Mouse (Mus musculus) heart, adult 11 months (tissue): ENCODE results near the gene Umodl1.
A peak's percentile ranks its signal among the peaks of the same experiment; 100 is the strongest.

Experiments
- DNase-seq: peaks from one replicate; pipeline ENCODE4 v3.0.0; 2022

Gene Umodl1

DNA sequence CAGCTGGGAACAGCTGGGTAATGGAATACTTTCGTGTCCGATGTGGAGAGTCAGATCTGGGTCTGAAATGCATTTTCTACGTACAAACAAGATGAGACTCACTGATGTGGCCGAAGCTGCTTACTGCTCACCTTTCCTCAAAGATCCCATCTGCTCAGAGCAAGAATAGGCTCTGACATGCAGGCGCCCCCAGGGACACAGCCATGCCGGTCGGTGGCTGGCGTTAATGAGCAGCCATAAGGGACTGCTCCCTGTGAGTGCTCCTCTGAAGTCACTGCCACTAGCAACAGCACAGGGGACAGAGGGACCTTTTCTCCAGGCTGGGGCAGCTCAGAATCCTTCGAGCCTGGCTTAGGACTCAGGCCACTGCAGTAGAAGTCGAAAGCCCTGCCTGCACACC is at the start of gene Umodl1:
Gene Umodl1 (plus strand): TSS at position 301 of the 400 bp plus-strand sequence.
- DNase-seq: no peak

DNA sequence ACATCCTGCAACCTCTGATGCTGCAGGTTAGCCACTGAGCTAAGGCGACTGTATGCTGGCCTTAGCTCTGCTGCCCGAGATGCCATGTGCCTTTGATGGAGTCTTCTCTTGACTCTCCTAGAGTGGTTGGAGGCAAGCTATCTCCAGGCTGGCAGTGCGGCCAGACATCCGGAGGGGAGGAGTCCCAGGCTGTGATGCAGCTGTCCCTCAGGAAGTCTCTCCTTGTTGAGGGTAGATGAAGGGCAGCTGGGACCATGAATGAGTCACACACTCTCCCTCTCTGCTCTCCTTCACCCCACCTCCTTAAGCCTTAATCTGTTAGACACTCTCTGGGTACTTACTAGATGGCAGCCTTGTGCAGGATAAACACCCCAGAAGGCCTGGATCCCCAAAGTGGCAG is 46.9 kb upstream of the Umodl1 start:
- no peak for DNase-seq

DNA sequence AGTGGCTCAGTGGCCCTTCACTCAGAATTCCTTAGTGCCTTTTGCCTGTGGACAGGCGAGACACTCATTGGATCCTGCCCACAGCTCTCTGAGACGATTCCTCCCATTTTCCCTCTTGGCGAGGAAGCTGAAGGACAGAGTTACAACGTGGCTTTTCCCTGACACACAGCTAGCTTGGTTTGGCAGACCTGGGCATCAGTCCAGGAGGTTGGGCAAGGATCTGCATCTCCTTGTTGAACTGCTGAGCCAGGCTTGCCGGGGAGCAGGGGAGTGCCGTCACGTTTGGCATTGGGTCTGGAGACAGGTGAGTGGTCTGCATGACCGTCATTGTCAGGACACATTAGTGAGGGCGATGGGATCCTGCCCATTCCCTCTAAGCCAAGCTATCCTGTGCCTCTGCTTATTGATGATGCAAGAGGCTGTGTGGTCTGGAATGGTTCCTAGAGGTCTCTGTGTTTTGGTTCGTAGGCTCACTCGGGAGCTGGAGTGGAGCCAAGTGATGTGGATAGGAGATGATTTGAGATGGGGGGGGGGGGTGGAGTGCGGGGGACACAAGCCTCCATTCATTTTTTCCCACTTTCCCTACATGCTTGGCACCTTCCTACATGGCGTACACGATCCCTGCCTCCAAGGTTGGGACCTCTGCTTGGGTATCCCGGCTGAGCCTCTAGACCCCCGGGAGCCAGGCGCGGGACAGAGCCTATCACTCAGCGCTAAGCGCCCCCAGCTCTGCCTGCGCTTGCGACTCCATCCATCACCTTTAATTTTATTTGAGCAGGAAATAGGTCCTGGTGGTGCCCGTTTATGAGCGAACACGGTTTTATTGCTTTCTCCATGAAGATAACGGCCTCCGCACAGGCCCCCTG is 43.3 kb upstream of the Umodl1 start:
- no peak for DNase-seq

DNA sequence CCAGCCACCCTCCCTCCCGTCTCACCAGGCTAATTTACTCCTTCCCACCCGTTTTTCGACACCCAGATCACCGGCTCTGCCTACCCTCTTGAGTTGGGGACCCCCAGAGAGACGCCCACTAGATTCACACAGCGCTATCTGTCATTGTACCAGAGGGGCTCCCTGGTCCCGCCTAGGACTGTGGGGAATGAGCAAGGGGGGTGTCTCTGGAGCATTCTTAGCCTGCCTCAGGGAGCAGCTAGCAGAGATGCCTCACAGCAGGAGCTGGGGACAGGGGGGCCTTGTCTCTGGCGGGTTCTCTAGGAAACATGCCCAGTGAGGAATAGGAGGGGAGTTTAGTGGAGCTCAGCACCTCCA is 42.7 kb upstream of the Umodl1 start:
- DNase-seq: no peak

DNA sequence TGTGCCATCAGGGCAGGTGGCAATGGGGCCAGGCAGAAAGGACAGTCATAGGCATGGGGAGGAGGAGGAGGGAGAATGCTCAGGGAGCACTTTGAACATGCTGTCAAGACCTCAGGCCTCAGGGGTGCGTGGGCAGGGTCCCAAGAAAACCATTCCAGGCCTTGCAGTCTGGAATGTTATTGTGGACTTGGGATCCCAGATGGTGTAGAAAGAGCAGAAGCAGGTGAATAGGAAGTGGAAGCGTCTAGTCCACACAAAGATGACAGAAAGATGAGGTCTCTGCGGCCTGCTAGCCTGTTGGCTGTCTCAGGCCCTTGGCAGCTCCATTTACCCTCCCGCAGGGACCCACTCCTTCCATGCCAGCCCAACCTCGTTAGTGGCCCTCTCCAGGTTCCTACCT is 41.9 kb upstream of the Umodl1 start:
- DNase-seq: no peak

DNA sequence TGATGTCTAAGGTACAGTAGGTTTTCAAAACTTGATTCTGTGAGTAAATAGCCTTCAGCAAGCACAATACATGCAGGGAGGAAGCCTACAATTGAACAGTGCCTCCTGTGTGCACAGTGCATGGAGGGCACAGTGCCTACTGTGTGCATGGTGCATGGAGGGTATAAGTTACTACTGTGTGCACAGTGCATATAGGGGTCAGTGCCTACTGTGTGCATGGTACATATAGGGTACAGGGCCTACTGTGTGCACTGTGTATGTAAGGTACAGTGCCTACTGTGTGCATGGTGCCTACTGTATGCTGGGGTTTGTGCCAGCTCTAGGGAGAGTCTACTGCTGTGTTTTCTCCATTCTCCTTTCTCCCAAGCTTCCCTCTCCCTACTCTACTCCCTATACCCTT is 40.2 kb upstream of the Umodl1 start:
- DNase-seq: no peak

DNA sequence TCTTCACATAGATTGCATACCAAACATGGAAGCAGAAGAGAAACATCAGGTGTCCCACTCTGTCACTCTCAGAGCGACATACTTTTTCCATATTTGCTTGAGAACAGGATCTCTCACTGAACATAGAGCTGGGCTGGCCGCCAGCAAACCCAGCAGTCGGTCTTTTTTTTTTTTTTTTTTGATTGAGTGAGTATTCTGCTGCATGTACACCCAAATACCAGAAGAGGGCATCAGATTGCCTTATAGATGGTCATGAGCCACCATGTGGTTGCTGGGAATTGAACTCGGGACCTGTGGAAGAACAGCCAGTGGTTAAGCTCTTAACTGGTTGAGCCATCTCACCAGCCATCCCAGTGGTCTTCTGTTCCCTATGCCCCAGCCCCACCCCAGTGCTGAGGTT is 30.9 kb upstream of the Umodl1 start:
- no peak for DNase-seq

DNA sequence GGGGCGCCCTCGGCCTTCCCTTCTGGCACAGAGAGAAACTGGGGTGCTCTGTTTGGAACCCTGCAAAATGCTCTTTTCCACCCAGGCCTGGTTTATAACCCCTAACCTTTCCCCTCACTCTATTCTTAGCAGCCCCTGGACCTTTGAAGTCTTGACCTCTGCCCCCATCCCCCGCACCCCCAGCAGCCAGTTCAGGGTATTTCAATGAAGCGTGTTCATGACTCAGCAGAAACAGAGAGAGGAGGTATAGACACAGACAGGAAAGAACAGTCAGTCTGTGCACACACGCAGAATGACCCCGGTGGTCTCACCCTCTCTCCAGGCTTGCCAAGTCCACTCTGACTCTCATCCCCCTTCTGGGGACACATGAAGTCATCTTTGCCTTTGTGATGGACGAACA is 23.6 kb upstream of the Umodl1 start:
- DNase-seq: no peak

DNA sequence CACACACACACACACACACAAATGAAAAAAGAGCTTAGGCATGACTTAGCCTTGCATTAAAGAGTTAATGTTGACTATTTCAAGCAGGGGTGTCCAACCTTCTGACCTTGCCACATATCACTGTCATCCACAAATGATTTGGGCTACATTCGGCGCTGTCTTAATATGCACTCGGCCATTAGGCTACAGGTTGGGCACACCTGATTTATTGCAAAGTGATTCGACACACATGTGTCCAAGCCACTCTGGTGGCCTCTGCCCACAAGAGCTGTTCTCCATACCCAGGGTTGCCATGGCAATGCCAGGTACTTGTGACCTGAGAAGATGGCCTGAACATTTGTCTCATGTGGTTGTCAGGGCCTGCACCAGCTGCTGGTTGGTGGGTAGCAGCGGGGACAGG is 21.6 kb upstream of the Umodl1 start:
- DNase-seq: no peak

DNA sequence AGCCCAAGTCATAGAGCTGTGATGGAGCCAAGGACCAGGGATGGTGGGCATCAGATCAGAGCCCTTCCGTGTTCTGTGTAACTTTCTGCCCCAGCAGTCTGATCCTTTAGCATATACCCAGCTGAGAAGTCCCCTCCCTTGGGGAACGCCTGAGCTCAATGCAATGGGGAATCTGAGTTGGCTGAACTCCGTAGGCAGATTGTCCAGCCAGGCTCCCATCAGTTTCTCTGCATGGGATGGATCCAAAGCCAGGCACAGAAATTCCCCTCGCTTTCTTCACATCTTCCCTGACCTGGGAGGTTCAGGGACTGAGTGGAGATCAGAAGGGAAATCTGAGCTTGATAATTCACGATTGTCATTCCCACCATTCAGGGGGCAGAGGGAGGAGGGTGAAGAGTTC is 19.1 kb upstream of the Umodl1 start:
- no peak for DNase-seq

DNA sequence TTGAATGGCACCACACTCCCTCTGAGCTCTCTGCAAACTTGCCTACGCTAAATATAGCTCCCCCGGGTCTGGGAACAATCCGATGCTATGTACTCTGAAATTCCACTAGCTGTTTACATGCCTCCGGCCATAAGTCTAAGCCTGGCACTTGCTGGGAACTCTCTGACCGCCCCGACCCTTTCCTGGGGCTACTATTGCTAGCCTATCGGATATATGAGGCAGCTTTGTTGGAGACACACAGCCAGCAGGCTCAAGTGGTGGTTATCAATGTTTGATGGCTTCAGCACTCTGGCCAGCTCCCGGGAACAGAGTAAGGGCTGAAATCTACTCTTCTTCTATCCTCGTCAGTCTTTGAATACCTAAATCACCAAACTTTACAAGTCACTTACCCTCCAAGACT is 15.9 kb upstream of the Umodl1 start:
- no peak for DNase-seq

DNA sequence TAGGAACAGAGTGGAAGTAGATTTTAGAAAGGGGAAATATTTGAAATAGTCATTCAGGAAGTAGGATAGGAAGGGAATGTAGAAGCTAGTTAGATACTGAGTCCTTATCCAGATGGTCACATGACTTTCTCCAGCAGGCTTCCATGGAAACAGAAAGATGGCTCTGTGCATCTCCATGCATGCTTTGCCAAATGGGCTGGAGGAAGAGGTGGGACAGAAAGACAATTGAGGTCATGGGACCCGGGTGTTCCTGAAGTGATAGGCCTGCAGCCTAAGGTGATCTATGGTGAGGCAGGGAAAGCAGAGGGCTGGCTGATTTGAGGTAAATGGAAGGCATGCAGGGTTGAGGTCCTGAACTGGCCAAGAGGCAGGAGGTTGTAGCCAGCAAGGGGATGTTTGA is 6.1 kb upstream of the Umodl1 start:
- peak; percentile 91 for DNase-seq

DNA sequence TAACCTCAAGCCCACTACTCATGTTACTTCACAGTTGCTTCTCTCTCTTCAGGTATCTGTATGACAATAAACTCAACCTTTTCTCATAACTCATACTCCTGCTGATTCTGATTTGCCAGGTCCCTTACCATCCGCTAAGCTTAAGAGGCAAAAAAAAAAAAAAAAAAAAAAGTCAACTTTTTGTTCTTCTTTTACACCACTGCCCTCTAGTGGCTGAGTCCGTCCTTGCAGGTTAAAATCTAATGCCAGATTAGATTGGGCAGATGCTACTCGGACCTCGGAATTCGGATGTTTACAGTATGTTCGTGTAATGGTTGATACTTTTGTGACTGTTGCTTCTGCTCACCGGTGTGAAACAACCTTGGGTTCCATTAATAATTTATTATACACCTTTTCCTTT is 3.7 kb upstream of the Umodl1 start:
- no peak for DNase-seq

DNA sequence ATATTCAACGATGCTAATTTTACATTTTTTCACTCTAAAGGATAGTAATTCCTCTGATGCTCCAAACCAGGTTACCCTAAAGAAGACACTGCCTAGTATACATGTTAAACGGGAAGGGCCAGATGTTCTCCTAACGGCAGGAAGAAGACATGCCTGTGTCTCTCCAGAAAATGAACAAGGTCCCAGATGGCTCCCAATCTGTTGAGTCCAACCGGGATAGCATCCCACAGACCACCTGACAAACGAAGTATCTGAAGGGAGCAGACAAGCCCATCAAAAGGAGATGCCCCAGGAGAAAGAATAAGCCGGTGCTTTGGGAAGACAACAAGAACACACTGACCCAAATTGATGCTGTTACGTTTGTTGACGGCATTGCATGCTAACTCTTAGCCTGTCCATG is 2.8 kb upstream of the Umodl1 start:
- no peak for DNase-seq

DNA sequence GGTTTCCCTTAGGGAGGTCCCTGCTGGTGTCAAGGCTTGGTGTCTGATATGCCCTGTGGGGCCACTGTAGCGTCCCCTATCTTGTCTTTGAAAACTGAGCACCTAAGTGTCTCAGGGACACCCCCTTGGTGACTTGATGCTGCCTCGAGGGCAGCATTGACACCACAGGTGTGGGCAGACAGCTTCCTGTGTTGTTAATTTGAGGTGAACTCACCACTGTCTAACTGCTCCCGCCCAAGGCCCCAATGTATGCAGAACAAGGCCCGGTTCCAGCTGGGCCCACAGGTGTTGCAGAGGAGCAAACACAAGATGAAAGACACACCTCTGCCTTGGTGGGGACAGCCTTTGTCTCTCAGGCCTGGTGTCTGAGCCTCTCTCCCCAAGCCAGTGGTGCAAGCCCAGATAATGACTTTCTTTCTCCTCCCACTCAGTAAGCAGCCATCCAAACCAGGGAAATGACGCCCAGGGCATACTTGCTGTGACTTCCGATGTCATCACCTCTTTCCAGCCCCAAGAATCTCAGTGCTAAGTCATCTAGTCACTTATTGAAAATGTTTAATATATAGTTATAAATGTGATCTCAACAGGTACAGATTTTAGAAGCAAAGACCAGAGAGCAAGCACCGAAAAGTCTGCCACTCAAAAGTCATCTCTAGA is 7.6 kb downstream of the Umodl1 start:
- no peak for DNase-seq

DNA sequence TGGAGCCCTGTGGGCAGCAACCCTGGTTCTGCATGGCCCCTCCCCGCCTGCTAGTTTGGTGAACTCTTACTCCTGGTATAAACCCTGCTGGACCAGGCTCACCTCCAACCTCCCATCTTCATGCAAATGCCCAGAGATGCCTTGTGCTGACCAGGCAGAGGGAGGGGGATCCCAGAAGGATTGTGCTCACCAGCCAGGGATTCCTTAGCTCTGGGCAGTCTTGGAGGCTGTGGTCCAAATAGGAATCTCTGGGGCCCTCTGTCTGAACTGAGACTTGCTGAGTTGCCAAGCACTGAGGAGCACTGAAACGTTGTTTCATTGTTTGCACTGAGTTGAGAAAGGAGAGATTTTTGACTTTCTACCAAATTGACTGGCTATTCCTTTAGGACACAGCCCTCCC is 8.4 kb downstream of the Umodl1 start:
- DNase-seq: no peak

DNA sequence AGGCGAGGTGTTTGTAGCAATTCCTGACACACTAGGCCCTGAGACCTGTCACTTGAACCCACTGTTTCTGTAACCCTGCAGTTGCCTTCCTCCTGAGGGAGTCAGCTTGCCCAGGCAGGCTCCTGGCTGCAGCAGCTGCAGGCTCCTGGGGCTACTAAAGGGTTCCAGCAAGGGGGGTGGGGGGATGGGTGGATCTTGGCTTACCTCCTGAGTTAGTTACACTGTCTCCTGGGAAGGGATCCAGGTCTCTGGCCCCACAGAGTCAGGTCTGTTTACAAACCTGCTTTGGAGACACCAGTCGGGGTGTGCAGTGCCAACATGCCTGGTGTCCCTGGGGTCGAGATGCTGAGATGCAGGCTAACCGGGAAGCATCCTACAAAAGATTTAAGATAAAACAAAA is 15.5 kb downstream of the Umodl1 start:
- peak; percentile 91 for DNase-seq

DNA sequence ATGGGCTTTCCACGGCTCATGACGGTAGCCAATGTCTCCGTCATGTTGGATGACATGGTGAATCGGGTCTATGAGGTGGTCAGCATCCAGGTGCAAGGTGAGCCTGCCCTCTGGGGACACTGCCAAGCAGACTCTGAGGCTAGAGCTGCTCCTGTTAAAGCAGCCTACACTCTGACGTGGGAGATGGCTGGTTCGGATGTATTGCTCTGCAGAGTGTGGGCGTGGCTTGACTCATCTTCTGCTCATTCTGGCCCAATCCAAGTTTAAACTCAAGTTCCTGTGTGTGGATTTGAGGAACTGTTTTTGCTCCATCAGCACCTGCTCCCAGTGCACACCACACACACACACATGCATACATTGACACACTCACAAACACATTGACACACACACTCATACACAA is 17.4 kb downstream of the Umodl1 start:
- DNase-seq: peak; percentile 89

DNA sequence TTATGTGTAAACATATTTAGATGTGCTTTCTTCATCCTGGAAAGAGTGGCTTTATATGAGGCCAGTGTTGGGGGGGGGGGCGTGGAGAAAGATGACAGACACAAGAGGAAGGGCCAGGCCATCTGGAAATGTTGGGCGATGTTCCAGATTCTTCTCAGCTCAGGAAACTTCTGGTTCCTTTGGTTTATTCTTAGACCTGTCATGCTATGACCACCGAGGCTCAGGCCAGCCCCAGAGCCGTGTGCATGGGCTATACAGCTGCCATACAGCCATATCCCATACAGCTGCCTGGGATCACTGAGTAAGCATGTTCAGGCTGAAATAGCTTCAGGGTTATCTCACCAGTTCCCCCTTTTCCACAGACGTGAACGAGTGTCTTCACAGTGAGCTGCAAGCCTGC is 18.9 kb downstream of the Umodl1 start:
- DNase-seq: peak; percentile 91

DNA sequence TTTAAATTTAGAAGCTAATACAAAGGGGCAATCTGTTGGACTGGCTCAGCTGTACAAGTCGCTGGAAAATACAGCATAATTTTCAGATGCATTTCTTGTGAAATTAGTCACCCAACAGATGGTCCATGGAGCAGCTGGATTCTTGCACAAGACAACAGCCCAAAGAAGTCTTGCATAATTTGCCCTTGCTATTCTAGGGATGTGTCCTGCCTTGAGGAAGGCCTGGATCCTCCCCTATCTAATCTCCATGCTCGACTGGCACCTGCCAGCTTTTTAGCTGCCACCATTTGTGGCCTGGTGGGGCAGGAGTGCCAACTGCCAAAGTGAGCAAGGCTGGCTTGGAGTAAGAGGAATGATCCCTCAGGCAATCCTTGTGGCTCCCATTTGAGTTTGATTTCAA is 22.9 kb downstream of the Umodl1 start:
- DNase-seq: peak; percentile 92

DNA sequence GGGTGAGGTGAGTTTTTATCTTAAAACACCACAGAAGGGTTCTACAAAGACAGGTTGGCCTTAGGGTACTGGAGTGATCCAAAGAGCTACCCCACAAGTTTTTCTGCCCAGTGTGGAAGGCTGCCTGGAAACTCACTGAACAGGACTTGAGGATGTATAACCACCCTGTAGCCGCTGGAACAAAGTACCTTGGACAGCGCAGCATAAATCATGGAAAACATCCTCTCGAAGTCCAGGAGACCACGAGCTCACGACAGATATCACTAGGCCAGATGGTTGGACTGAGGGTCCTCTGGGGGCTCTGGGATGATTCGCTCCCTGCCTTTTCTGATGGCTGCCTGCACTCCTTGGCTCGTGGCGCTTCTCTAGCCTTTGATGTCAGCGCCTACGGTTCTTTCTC is 24.1 kb downstream of the Umodl1 start:
- DNase-seq: no peak

DNA sequence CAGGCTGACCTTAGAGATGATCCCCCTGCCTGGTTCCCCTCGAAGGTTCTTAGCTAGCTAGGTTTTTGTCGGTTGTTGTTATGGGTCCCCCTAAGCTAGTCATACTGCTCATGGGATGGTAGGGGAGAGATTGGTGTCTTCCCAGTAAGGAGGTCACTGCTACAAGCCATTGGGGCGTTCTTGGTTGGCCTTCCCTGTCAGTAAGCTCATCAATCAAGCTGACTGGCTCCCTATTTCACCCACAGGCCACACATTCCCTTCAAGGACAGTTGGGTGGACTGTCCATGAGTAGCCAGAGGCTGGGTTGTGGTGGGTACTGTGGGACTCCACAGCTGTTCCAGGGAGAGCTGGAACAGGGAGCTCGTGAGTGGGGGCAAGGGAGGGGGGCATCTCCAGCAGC is 29.1 kb downstream of the Umodl1 start:
- DNase-seq: no peak

DNA sequence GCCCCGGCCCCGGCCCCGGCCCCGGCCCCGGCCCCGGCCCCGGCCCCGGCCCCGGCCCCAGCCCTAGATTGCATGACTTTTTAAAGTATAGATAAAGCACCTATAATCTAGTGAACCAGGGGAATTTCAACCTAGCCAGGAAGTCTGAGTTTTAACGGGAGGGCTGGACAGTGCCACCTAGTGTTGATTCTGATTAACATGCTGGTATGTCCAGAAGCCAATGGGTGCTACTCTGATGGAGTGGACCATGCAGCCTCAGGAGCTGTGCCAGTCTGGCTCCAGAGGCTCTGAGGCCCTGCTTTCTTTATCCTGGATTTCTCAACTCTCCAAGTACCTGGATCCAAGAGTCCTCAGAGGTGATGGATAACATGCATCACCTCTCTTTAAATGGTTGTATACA is 35.8 kb downstream of the Umodl1 start:
- no peak for DNase-seq

DNA sequence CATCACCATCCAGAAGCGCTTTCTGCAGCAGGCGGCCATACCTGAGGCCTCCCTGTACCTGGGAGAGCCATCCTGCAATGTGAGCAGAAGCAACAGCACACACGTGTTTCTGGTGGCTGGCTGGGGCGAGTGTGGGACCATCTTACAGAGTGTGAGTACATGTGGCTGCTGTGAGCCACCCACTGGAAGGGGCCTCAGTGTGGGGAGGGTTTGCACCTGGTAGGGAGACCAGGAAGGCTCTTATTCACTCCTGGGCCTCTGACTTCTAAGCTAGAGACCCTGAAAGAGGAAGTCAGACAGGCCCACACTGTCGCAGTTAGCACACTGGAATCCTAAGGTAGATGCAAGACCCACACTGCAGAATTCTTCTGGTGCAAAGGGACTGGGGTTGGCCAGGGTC is 41.9 kb downstream of the Umodl1 start:
- no peak for DNase-seq

DNA sequence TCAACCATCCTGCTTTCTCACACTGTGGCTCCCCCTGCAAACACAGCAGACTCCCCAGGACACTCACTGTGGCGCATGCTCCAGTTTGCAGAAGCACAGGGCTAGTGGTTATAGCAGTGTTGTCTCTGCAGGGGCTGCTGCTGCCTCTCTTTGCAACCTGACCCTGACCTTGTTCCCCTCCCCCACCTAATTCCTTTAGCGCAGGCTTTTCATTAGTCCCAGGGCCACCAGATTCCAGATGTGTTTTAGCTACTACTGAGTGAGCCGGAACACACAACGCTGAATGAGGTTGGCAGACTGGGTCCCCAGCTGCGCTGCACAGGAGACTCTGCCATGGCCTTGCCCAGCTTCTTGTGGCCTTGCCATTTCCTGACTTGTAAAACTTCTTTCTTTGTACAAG is 46.5 kb downstream of the Umodl1 start:
- no peak for DNase-seq
